ENCODE assay signal across 15 mouse cellular contexts in the genomic region with DNA sequence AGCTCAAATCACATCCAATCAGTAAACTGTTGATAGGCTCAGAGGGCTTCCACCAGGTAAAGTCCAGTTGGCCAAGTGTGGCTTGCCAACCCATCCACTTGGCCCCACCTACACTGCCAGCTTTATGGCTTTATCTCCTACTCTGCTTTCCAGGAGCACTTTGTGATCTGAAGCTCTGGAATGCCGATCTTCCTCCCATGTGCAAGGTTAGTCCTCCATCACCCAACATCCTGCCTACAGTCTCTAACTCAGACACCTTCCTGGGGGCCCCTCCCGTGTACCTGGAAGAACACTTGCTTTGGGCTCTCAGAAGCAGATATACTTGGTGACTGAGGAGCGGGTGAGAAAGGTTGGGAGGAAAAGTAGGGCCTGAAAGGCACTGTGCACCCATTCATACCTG. TPM values are rescaled to one million over a fixed set of nuclear protein-coding genes. Genes with fewer than 3 reads are reported as not detected.
DNase-seq lines count a peak whose midpoint lies in the region.
"Had no signal": no experiment of that assay in that cellular context is flagged by ENCODE, and none has a peak within 500 bp of the region (broad histone marks: within the 10 kb centered on the region; RNA-seq: fewer than 3 reads in every experiment).

No protein-coding gene starts in this region.

- H3K27ac ChIP-seq in heart, embryonic 10.5 days, result no peak overlapping the region

- WGBS in heart, embryonic 10.5 days, result 80% methylated on average over 3 of the region's 3 CpGs

- no peaks in the 10 kb centered on the region for H3K27me3 ChIP-seq in heart, embryonic 10.5 days (ENCODE audit: insufficient read depth, poor library complexity, severe bottlenecking)
- H3K27me3 ChIP-seq: Patski had no signal

- H3K9me3 ChIP-seq in heart, embryonic 10.5 days, result no peaks in the 10 kb centered on the region
- H3K9me3 ChIP-seq: G1E had no signal

- H3K4me1 ChIP-seq in heart, embryonic 10.5 days, result peaks cover 30% of the 10 kb centered on the region

- peak; percentile 64 for DNase-seq in heart, embryonic 10.5 days (ENCODE audit: low spot score)
- DNase-seq in heart, adult 8-10 months (ENCODE audit: low spot score), result no peak
- DNase-seq: adrenal gland, adult 2 months; adrenal gland, adult 8-10 months; adrenal gland, postnatal 10 days; adrenal gland, postnatal 14 days; adrenal gland, postnatal 25 days; adrenal gland, postnatal 36 days; B cell, adult 2 months; cerebellum, adult 11 months; cerebellum, adult 11-12 months; cerebellum, adult 18-20 months; cerebellum, adult 2 months had no signal

- no peak overlapping the region for H3K4me3 ChIP-seq in heart, embryonic 10.5 days

- no peaks in the 10 kb centered on the region for H3K36me3 ChIP-seq in heart, embryonic 10.5 days
- H3K36me3 ChIP-seq: G1E had no signal

RNA-seq across cellular contexts. Expression of gene F2r, which starts 26.7 kb away (rescaled TPM):
- polyA plus RNA-seq in heart, embryonic 10.5 days (2016; fragmentation: Nextera tagmentation; extraction: Ambion mirVana), result 159 and 166 TPM in 2 replicates
- total RNA-seq in heart, adult 8-10 months (2022), result 10 to 100 TPM; 19.6 to 24.5 (median 21.5) TPM
- total RNA-seq: G1E had no signal
